Mouse (Mus musculus) thymus, adult 2 months (tissue): ENCODE results near the gene Pex1.

Experiments used
- CTCF ChIP-seq: fragments of 200-500 bp; IDR thresholded peaks from 2 replicates; pipeline ENCODE4 v1.5.1; 2012; ENCODE audit warnings: mild to moderate bottlenecking, control low read depth, low read length, moderate library complexity, borderline replicate concordance; ENCODE audit not compliant: control insufficient read depth, poor library complexity, insufficient read depth; ENCODE audit errors: extremely low read depth
- POLR2A ChIP-seq: fragments of 200-500 bp; IDR thresholded peaks from 2 replicates; pipeline ENCODE4 v1.6.1; 2012; ENCODE audit warnings: mild to moderate bottlenecking, low read length, control low read depth, moderate library complexity; ENCODE audit not compliant: control insufficient read depth, poor library complexity, insufficient read depth; ENCODE audit errors: extremely low read depth

GRCm38 (mm10) chr5:3600298-3600697 is 4.4 kb downstream of the Pex1 start:
- TF ChIP-seq POLR2A (no peak), CTCF (no peak)
